Mouse (Mus musculus) left cerebral cortex, postnatal 14 days (tissue): ENCODE measurements around the gene Oas1a. TPM values are rescaled to one million over a fixed set of nuclear protein-coding genes. Genes with fewer than 3 reads are reported as not detected.
"Not testable (repeated sequence)": the region's sequence is repeated elsewhere in the genome, so short reads cannot be mapped to it uniquely, and the experiment has no call there.

Source experiments
- DNase-seq, 2 experiments: peaks; one replicate each; pipeline ENCODE4 v3.0.0; 2021 to 2022; ENCODE audit warnings: low spot score in 2 of 2, mixed read lengths in 1 of 2
- intact Hi-C: fragments of 180-260 bp; cut with DNase I; formaldehyde crosslinking; loops from one replicate; pipeline ENCODE4 v1.15.1; 2025
- total RNA-seq, 2 experiments: library from RNA; stranded (reverse); gene quantifications; 2 replicates each; pipeline ENCODE4 v1.2.3; 2021

The Oas1a gene
- total RNA-seq, 2 experiments from 2014 or later = 0.37 to 0.40 TPM

DNA sequence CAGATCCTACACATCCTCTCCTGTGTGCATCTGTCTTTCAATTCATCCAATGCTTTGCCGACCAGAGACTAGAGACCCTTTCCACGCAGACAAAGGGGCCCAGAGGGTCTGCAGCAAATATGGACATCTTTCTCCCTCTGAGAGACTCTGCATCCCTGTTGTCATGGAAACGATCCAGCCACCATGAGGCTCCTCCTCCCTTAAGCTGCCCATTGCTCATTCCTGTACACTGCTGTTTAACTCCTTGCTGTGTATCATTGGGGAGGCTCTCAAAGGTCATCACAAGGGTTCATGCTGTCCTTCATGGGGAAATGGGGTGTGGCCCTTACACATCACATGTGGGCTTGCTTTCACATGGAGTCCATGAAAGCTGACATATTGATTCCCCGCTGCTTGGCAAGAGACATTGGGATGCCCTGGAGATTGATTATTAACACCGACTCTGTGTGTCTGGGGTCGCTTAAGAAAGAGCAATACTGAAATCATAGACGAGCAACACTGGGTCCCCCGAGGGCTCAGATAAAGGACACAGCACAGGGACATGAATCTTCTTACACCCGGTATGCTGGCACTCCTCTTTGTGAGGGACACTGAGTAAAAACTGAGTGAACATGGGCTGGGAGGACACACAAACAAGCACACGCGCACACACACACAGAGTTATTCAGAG is 12.0 kb downstream of the Oas1a start:
- intact Hi-C loops = no loop called here
- DNase-seq = no peak

- intact Hi-C loops, DNase-seq: not testable (repeated sequence)
These were observed 12.6 kb downstream of the Oas1a start for GRCm38 (mm10) chr5:120894692-120895091.

- intact Hi-C loops, DNase-seq: not testable (repeated sequence)
These were observed 13.5 kb downstream of the Oas1a start for GRCm38 (mm10) chr5:120893866-120894265.

- intact Hi-C loops = no loop called here
- no peak for DNase-seq
These were observed 15.1 kb downstream of the Oas1a start for GRCm38 (mm10) chr5:120892243-120892660.

- intact Hi-C loops = not testable (repeated sequence)
These were observed 15.6 kb downstream of the Oas1a start for GRCm38 (mm10) chr5:120891566-120892242.

DNA sequence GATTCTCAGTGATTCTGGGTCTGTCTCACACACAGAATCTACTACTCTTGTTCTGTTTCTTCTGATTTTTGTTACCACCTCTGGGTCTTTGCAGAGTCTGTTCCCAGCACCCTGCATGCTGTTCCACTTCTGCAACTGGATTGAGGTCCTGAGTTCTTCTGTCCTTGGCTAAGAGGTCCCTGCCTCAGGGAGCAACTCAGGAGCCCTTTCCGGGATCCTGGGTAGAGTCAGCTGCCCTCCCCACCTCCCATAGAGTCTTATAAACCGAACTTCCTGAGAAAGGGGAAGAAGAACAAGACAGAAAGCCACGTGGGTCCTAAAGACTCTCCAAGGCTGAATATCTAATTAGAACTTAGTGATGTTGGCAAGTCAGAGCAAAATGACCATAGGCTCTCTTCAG is 16.3 kb downstream of the Oas1a start:
- intact Hi-C loops = no loop called here
- no peak for DNase-seq

More at GRCm38 (mm10) chr5:120891566-120892242, 15.6 kb downstream of the Oas1a start:
- DNase-seq = not testable (repeated sequence)

GRCm38 (mm10) chr5:120890026-120890425 is 17.3 kb downstream of the Oas1a start:
- DNase-seq = no peak
- intact Hi-C loops = no loop called here

DNA sequence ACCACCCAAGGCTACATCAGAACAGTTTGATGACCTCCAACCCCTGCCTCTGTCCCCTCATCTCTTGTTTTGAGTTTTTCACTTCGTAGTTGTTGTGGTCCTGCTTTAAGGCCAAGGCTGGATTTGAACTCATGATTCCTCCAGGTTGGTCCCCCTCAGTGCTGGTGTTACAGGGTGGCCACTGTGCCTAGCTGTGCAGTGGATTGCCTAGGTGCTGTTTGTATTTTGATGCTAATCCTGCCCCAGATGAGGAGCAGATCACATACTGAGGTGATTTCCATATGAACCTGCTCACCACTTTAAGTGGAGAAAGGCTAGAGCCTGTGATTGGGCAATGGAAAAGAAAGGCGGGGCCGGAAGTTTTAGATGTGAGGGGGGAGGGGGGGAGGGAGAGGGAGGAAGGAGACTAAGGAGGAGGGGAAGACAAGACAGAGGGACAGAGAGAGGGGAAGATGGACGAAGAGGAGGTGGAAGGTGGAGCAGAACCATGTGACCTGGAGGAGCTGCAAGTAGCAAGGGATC is 19.0 kb downstream of the Oas1a start:
- DNase-seq, intact Hi-C loops: not testable (repeated sequence)

- intact Hi-C loops = no loop called here
- no peak for DNase-seq
These were observed 19.5 kb downstream of the Oas1a start for GRCm38 (mm10) chr5:120887831-120888230.

DNA sequence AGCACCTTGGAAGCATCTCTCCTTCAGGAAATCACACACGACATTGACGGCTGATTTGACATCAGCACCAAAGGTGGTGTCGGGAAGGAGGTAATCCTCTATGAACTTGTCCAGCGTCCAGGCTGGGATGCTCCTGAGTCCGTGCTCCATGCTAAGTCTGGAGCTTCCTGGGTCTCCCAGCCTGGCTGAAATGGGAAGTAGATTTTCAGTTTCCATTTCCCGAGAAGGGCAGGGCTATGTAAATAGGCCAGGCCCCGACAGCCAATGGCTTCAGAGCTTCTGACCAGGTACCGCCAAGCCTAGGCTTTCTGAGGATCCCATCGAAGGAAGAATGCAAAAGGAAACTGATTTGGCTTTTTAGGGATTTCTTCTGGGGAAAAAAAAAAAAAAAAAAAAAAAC is 19.9 kb downstream of the Oas1a start, which contains the start of gene Oas1g:
Oas1g (minus strand) TSS at position 201 of the 400 bp plus-strand sequence.
- intact Hi-C loops, DNase-seq: not testable (repeated sequence)

GRCm38 (mm10) chr5:120881681-120882080 is 25.6 kb downstream of the Oas1a start:
- DNase-seq, intact Hi-C loops: not testable (repeated sequence)

DNA sequence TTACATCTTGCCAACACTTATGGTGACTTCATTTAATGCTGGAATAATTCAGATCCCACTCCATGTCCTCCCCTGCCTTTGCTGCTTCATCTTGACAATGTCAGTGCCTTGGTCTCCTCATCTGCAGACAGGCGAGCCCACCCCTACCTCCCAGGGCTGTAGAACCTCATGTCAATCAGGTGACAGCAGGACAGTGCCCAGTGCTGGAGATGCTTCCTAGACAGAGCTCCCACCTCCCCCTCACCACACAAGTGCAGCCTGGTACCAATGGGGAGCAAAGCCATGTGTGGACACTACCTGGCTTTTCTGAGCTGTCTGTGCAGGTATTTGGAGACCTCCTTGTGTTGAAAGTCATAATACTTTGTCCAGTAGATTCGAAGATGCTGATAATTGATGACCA is 28.5 kb downstream of the Oas1a start:
- DNase-seq, intact Hi-C loops: not testable (repeated sequence)

GRCm38 (mm10) chr5:120877407-120877806 is 29.9 kb downstream of the Oas1a start:
- intact Hi-C loops, DNase-seq: not testable (repeated sequence)

DNA sequence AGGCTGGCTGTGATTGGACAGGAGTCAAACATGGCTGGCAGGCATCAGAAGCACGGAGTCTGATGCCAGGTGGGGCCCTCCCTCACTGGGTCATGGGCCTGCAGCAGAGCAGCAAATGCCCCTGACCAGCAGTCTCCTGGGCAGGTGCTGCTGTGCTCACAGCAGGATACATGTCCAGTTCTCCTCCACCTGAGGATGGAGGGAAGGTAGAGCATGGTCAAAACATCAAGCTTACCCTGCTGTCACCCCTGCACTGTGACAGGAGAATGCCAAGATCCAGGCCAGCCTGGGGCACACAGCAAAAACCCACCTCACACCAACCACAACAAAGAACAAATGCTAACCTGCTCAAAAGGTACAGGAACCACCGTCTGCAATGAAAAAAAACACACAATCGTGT is 30.5 kb downstream of the Oas1a start:
- intact Hi-C loops, DNase-seq: not testable (repeated sequence)

DNA sequence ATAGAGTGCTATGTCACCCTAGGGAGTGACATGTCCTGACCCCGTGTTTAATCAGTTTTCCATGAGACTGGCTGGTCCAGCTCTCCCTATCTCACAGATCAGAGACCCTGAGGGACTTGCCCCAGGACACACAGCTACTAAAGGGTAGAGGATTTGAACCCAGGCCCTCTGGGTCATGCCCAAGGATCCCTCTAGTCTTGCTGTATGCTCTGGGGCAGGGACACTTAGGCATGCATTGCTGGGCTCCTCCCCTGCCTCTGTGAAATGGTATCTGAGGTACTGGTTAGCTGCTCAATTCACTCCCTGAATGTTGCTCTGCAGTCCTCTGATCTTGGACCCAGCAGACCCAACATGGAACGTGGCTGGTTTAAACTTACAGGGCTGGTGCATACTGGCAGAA is 35.9 kb downstream of the Oas1a start:
- intact Hi-C loops = no loop called here
- no peak for DNase-seq

DNA sequence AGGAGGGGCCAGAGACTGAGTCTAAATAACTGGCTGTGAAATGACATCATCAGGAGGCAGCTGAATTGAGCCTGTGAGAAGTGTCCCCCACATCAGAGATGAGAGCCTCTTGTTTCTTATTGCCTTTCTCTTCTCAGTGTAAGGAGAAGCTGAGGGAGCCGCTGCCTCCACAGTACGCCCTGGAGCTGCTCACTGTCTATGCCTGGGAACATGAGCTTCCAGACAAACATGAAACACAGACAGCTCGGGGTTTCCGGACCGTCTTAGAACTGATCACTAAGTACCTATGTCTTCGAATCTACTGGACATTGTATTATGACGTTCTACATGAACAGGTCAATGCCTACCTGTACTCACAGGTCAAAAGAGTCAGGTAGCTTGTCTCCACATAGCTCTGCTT is 36.5 kb downstream of the Oas1a start:
- peak; percentile 12 to 14 for DNase-seq

GRCm38 (mm10) chr5:120870081-120870480 is 37.2 kb downstream of the Oas1a start:
- intact Hi-C loops = no loop called here
- no peak for DNase-seq

More for the DNA sequence above, 36.5 kb downstream of the Oas1a start:
- intact Hi-C loops = no loop called here

- intact Hi-C loops = no loop called here
- DNase-seq = no peak
These were observed 37.8 kb downstream of the Oas1a start for GRCm38 (mm10) chr5:120869436-120870015.

DNA sequence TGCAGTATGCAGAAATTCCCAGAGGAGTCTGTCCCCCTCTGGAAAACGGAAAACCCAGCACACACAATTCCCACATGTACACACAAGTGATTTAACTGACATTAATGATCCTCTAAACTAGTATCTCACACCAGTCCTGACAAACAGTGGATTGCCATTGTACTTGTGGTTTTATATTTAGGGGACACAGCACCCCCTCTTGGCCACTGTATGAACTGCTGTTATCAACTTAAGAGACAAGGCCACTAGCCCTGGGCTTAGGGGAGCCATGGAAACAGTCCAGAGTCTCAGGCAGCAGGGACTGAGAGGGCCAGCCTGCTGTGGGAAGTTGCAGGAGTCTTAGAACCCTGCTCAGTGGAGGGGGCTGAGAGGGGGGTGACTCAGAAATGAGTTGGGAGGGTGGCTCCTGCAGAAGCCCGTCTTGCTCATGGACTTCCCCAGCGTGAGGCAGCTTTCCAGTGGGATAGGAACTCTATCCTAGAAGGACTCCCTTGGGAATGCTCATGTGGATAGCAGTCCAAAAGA is 41.9 kb downstream of the Oas1a start:
- intact Hi-C loops = no loop called here
- DNase-seq = no peak

GRCm38 (mm10) chr5:120861121-120861520 is 46.2 kb downstream of the Oas1a start, which contains the start of gene Oas1h:
Gene Oas1h (plus strand): TSS chr5:120861421.
- intact Hi-C loops = no loop called here
- DNase-seq = no peak
